3 mouse cellular contexts compared by ENCODE assay signal in genomic region chr13:100328029-100328428, GRCm38 (mm10). TPM values are rescaled to one million over a fixed set of nuclear protein-coding genes. Genes with fewer than 3 reads are reported as not detected.
"Had no signal": no experiment of that assay in that cellular context is flagged by ENCODE, and none has a peak within 500 bp of the region (broad histone marks: within the 10 kb centered on the region; RNA-seq: fewer than 3 reads in every experiment).

No protein-coding gene starts in this region.

RNA-seq across cellular contexts. Expression of gene Naip6, which starts 10.6 kb away (rescaled TPM):
- polyA plus RNA-seq: embryonic facial prominence, embryonic 11.5 days; erythroblast, embryonic 14.5 days; forebrain, embryonic 14.5 days had no signal
